Mouse (Mus musculus) central nervous system, embryonic 11.5 days (tissue): ENCODE measurements around the gene Acadvl. TPM values are rescaled to one million over a fixed set of nuclear protein-coding genes. Genes with fewer than 3 reads are reported as not detected.

Experiments used
- polyA plus RNA-seq: library from polyadenylated mRNA; depleted of rRNA; stranded (reverse); fragments of >200 nt; gene quantifications from 2 replicates; pipeline ENCODE4 v1.2.3, GENCODE M21; 2012; rRNA removed

The Acadvl gene
- polyA plus RNA-seq: 32.6 and 38.6 TPM in 2 replicates

GRCm38 (mm10) chr11:70014880-70015558 is at the start of gene Acadvl:
Acadvl (minus strand) TSS chr11:70015411.

DNA sequence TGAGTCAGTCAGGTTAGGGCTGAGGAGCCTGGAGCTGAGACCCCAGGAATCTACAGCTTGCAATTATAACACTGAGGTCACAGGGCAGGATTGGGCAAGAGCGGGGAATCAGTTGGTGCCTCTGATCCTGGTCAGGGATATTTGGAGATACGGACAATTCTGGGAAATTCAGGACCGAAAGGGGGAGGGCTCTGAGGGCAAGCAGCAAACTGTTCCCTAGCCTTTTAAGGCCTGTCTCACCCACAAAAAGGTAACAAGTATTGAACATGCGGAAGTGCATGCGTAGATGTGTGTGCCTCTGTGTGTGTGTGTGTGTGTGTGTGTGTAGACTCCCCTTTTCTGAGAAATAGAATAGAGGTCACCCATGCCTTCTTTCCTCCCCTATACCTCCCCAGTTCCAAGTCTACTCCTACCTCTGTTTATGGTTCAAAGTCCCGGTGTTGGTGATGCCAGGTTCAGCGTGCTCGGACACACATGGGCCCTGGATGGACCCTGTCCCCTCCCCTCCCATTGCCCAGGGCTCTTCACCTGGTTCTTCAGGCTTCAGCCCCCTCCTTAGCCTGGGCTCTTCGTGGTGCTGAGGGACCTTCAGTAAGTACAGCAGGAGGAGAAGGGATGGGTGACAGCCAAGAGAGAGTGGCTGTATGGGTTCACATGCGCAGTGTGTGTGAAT is 38.8 kb upstream of the Acadvl start, which contains the start of gene Asgr1:
Gene Asgr1, plus strand, starts transcription at position 188 of the 673 bp plus-strand sequence.

GRCm38 (mm10) chr11:70016669-70017068 is 1.5 kb upstream of the Acadvl start, which contains the start of gene Dlg4:
Dlg4 (plus strand) TSS chr11:70016942.

GRCm38 (mm10) chr11:70000396-70000898 is 14.8 kb downstream of the Acadvl start, which contains the start of gene Dvl2:
Dvl2 (plus strand) TSS chr11:70000595.

GRCm38 (mm10) chr11:69995391-69995960 is 19.7 kb downstream of the Acadvl start, which contains the start of gene Phf23:
Phf23 (plus strand) TSS chr11:69995777.

GRCm38 (mm10) chr11:69990850-69991691 is 24.1 kb downstream of the Acadvl start, which contains the start of gene Gabarap:
Gabarap (plus strand) TSS chr11:69991143.

GRCm38 (mm10) chr11:69982225-69982624 is 33.0 kb downstream of the Acadvl start, which contains the start of gene Elp5:
Elp5 (minus strand) TSS chr11:69982517.

DNA sequence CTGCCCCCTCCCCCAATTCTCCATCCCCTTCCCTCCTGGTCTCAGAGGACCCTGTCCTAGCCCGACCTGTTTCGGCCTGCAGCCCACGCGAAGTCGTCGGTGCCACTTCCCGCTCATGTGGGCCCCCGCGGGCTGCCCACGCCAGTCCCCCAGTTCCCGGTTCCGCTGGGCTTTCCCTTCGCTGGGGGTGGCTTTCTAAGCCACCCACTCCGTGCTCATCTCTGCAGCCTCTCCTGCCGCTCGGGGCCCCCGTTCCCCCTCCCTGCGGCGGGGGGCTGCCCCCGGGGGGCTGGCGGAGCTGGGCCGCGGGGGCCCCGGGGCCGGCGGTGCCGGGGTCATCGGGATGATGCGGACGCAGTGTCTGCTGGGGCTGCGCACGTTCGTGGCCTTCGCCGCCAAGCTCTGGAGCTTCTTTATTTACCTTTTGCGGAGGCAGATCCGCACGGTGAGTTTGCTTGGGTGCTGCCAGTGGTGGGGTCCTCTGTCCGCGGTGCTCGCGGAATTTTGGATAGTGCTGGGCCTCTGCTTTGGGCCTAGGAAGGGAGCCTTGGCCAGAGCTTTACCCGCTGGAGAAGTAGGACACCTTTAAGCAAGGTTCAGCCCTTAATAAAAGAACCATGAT is 34.0 kb downstream of the Acadvl start, which contains the start of gene Ctdnep1:
Gene Ctdnep1, plus strand, starts transcription at position 16 of the 622 bp plus-strand sequence.

DNA sequence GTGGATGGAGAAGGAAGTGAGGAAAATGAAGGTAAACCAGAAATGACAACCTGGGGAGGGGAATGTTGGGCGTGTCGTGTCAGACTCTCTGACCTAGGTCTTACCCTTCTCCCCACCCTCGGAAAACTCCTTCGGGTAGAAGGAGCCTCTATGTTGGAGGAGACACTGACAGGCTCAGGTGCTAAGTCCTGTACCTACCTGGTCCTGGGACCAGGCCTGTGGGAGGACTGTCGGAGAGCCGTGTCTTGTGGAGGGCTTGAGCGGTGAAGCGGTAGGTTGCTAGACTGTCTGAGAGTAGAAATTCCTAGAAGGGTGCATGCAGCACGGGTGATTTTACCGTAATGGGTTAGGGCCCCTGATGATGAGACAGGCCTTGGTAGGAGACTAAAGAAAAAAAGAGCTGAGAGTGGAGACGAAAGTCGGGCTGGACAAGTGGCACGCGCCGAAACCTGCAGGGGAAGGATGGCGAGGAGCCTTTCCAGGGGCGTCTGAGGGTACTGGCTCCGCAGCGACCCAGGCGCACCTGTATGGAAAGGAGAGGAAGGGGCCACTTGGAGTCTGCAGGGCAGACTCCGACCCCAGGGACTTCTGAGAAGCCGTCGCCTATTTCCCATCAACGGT is 50.5 kb downstream of the Acadvl start, which contains the start of gene Cldn7:
Gene Cldn7, plus strand, starts transcription at position 130 of the 621 bp plus-strand sequence.

Other genes with a start within 250 kb of the Acadvl start
- 4.7 and 5.0 TPM in 2 replicates for gene Zbtb4, start 249.5 kb downstream of the Acadvl start, polyA plus RNA-seq
- 1.7 and 15.7 TPM in 2 replicates for gene Chrnb1, start 219.5 kb downstream of the Acadvl start, polyA plus RNA-seq
- 4.7 and 7.5 TPM in 2 replicates for gene Fgf11, start 213.6 kb downstream of the Acadvl start, polyA plus RNA-seq
- gene Tmem102, start 209.8 kb downstream of the Acadvl start, polyA plus RNA-seq: 0.19 and 0.27 TPM in 2 replicates
- not detected in 2 replicates for gene Gm39566, start 200.1 kb downstream of the Acadvl start, polyA plus RNA-seq
- gene Spem2, start 196.9 kb downstream of the Acadvl start, polyA plus RNA-seq: not detected in 2 replicates
- gene Spem1, start 193.2 kb downstream of the Acadvl start, polyA plus RNA-seq: 0.80 and 0.86 TPM in 2 replicates
- gene Nlgn2, start 177.6 kb downstream of the Acadvl start, polyA plus RNA-seq: 70.3 and 84.9 TPM in 2 replicates
- gene Tmem256, start 176.9 kb downstream of the Acadvl start, polyA plus RNA-seq: 137 and 187 TPM in 2 replicates
- gene Plscr3, start 169.0 kb downstream of the Acadvl start, polyA plus RNA-seq: 60.2 and 99.9 TPM in 2 replicates
- 0.25 and 0.65 TPM in 2 replicates for gene Tnk1, start 156.7 kb downstream of the Acadvl start, polyA plus RNA-seq
- not detected in 2 replicates for gene Tmem95, start 137.4 kb downstream of the Acadvl start, polyA plus RNA-seq
- 2.3 and 2.9 TPM in 2 replicates for gene Kctd11, start 134.0 kb downstream of the Acadvl start, polyA plus RNA-seq
- 2.0 and 2.4 TPM in 2 replicates for gene Acap1, start 119.9 kb downstream of the Acadvl start, polyA plus RNA-seq
- gene 2810408A11Rik, start 114.4 kb downstream of the Acadvl start, polyA plus RNA-seq: 10.4 and 14.1 TPM in 2 replicates
- gene Neurl4, start 114.3 kb downstream of the Acadvl start, polyA plus RNA-seq: 86.7 and 121 TPM in 2 replicates
- 71.0 and 88.1 TPM in 2 replicates for gene Gps2, start 101.5 kb downstream of the Acadvl start, polyA plus RNA-seq
- 1,164 and 1,181 TPM in 2 replicates for gene Eif5a, start 93.5 kb downstream of the Acadvl start, polyA plus RNA-seq
- 23.1 and 36.5 TPM in 2 replicates for gene Ybx2, start 79.6 kb downstream of the Acadvl start, polyA plus RNA-seq
- gene Slc2a4, start 67.2 kb downstream of the Acadvl start, polyA plus RNA-seq: 10.3 and 24.4 TPM in 2 replicates
- gene Cldn7, start 50.6 kb downstream of the Acadvl start, polyA plus RNA-seq: 2.3 and 5.7 TPM in 2 replicates
- gene Ctdnep1, start 34.3 kb downstream of the Acadvl start, polyA plus RNA-seq: 88.4 and 139 TPM in 2 replicates
- 112 and 147 TPM in 2 replicates for gene Elp5, start 32.9 kb downstream of the Acadvl start, polyA plus RNA-seq
- 303 and 380 TPM in 2 replicates for gene Gabarap, start 24.3 kb downstream of the Acadvl start, polyA plus RNA-seq
- gene Phf23, start 19.6 kb downstream of the Acadvl start, polyA plus RNA-seq: 66.5 and 98.1 TPM in 2 replicates
- 32.7 and 40.0 TPM in 2 replicates for gene Dvl2, start 14.8 kb downstream of the Acadvl start, polyA plus RNA-seq
- 71.2 and 101 TPM in 2 replicates for gene Dlg4, start 1.5 kb upstream of the Acadvl start, polyA plus RNA-seq
- 1.4 TPM in 2 replicates for gene Asgr1, start 38.7 kb upstream of the Acadvl start, polyA plus RNA-seq
- gene Asgr2, start 77.2 kb upstream of the Acadvl start, polyA plus RNA-seq: 0.49 and 0.56 TPM in 2 replicates
- 0.19 and 0.31 TPM in 2 replicates for gene Mgl2, start 114.9 kb upstream of the Acadvl start, polyA plus RNA-seq
- gene Clec10a, start 140.8 kb upstream of the Acadvl start, polyA plus RNA-seq: 0.40 and 2.1 TPM in 2 replicates
- gene Slc16a11, start 197.3 kb upstream of the Acadvl start, polyA plus RNA-seq: 0.35 and 0.47 TPM in 2 replicates
- 11.0 and 43.0 TPM in 2 replicates for gene Slc16a13, start 205.7 kb upstream of the Acadvl start, polyA plus RNA-seq
- 5.3 and 7.2 TPM in 2 replicates for gene Bcl6b, start 214.4 kb upstream of the Acadvl start, polyA plus RNA-seq
- 152 and 226 TPM in 2 replicates for gene 0610010K14Rik, start 222.5 kb upstream of the Acadvl start, polyA plus RNA-seq
- gene Gm21988, start 224.4 kb upstream of the Acadvl start, polyA plus RNA-seq: 11.4 and 21.8 TPM in 2 replicates
- gene Rnasek, start 224.4 kb upstream of the Acadvl start, polyA plus RNA-seq: 3.4 and 39.5 TPM in 2 replicates
- gene Alox12, start 239.9 kb upstream of the Acadvl start, polyA plus RNA-seq: 2.6 and 3.1 TPM in 2 replicates